Mouse (Mus musculus): Measurements from ENCODE around the gene Tor1a.
"Not testable (repeated sequence)": the region's sequence is repeated elsewhere in the genome, so short reads cannot be mapped to it uniquely, and the experiment has no call there.

Tor1a gene

DNA sequence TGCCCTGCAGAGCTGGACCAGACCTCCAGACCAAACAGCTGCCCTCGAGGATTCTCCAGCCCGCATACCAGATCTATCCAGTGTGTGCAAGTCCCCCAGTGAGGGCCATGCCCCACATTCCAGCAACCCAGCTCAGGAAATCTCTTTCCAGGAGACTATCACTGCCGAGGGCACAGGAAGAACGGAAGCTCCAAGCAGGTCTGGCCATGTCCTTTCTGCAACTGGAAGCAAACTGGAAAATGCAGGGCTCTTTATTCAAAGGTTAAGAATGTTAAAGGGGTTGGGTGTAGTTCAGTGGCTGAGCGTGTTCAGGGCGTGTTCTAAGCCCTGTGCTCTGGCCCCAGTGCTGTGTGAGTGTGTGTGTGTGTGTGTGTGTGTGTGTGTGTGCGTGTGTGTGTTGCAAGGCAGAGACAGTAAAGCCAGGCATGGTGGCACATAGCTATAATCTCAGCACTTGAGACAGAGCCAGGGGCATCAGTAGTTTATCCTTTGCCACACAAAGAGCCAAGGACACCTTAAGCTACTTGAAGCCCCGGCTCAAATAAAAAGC is 48.9 kb downstream of the Tor1a start:
- DNase-seq (ENCODE audit: low spot score in 2 of 2), result peak; percentile 44 to 62

- DNase-seq (ENCODE audit: low spot score in 2 of 2), result no peak
Measured at GRCm38 (mm10) chr2:30918126-30918525, 49.6 kb downstream of the Tor1a start.

DNA sequence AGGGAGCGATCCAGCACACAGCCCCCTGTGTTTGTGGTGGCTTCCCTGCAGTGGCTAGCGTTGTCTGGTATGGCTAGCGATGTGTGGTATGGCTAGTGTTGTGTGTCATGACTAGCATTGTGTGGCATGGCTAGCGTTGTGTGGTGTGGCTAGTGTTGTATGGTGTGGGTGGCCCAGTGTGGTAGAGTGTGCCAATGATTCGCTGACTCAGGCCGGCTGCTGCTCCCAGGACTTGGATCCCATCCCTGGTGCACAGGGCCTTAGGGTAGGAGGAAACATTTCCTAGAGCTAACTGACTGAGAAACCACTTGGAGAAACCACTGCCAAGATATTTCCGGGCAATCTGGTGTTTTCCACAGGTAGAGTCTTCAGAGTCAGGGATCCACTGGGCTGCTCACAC is 50.1 kb downstream of the Tor1a start:
- no peak for DNase-seq (ENCODE audit: low spot score in 2 of 2)

GRCm38 (mm10) chr2:30915933-30916332 is 51.8 kb downstream of the Tor1a start:
- DNase-seq (ENCODE audit: low spot score in 2 of 2), result not testable (repeated sequence)

DNA sequence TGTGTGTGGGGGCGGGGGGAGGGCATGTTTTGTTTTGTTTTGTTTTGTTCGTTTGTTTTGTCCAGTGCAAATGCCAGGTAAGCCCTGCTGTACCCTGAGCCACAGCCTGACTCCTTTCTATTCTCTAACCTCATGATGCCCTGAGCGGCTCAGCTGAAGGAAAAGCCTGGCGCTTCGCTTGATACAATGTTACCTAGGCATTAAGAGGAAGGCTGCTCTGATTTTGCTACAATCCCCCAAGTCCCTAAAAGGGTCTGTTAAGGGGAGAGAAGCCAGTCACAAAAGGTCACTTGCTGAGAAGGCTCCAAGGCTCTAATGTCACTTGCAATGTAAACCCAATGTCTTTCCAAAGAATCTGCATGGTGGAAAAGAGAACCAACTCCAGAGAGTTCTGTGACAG is 52.4 kb downstream of the Tor1a start:
- DNase-seq (ENCODE audit: low spot score in 2 of 2), result no peak

DNA sequence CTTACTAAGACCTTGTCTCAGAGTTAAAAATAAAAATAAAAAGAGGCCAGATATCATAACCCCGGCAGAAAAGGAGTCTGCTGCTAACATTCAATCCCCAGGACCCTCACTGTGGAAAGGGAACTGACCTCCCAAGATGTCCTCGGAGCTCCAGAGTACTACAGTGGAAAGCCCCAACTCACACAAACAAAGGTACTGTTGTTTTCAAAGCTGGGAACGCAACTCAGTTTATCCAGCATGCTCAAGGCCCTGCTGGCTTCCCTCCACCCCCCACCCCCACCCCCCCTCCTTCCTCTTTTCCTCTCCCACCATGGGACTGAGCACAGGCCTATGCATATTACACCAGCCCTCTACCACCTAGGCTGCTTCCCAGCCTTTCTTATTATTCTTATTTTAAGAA is 52.9 kb downstream of the Tor1a start:
- DNase-seq (ENCODE audit: low spot score in 2 of 2), result no peak

GRCm38 (mm10) chr2:30913022-30913421 is 54.7 kb downstream of the Tor1a start:
- no peak for DNase-seq (ENCODE audit: low spot score in 2 of 2)

GRCm38 (mm10) chr2:30912291-30912773 is 55.4 kb downstream of the Tor1a start:
- DNase-seq (ENCODE audit: low spot score in 2 of 2), result peak in 1 of 2 experiments; percentile 82
